Mouse (Mus musculus) hindbrain, embryonic 11.5 days (tissue): ENCODE data around the gene Ube2r2. TPM values are rescaled to one million over a fixed set of nuclear protein-coding genes. Genes with fewer than 3 reads are reported as not detected.

ENCODE experiments used
- ATAC-seq: fragments of 200-750 bp; cut with Nextera tagmentation; 2 replicates; pipeline ENCODE4 v1.8.0; 2017; ENCODE audit warnings: mild to moderate bottlenecking, moderate TSS enrichment, moderate library complexity; ENCODE audit not compliant: low FRiP score
- DNase-seq: peaks from one replicate; pipeline ENCODE4 v3.0.0-alpha.2; 2015; ENCODE audit warnings: low spot score
- H3K27ac ChIP-seq: fragments of 300-500 bp; sonication (generic); 2 replicates; pipeline ENCODE4 v1.5.1; 2014; ENCODE audit warnings: mild to moderate bottlenecking, low read depth, low read length
- H3K27me3 ChIP-seq: fragments of 300-500 bp; sonication (generic); 2 replicates; pipeline ENCODE4 v1.6.1; 2014; ENCODE audit warnings: mild to moderate bottlenecking, low read length, moderate library complexity, mixed read lengths; ENCODE audit not compliant: control insufficient read depth, insufficient read depth
- H3K36me3 ChIP-seq: fragments of 300-500 bp; sonication (generic); 2 replicates; pipeline ENCODE4 v1.6.1; 2014; ENCODE audit warnings: mild to moderate bottlenecking, low read length, moderate library complexity, mixed read lengths; ENCODE audit not compliant: control insufficient read depth, insufficient read depth
- H3K4me1 ChIP-seq: fragments of 300-500 bp; sonication (generic); replicated peaks from 2 replicates; pipeline ENCODE4 v1.6.1; 2014; ENCODE audit warnings: low read length, mixed read lengths; ENCODE audit not compliant: control insufficient read depth, insufficient read depth
- H3K4me2 ChIP-seq: fragments of 300-500 bp; sonication (generic); replicated peaks from 2 replicates; pipeline ENCODE4 v1.6.1; 2014; ENCODE audit warnings: mild to moderate bottlenecking, low read depth, low read length
- H3K4me3 ChIP-seq: fragments of 300-500 bp; sonication (generic); 2 replicates; pipeline ENCODE4 v1.5.1; 2014; ENCODE audit warnings: low read depth, low read length
- H3K9ac ChIP-seq: fragments of 300-500 bp; sonication (generic); 2 replicates; pipeline ENCODE4 v1.6.1; 2014; ENCODE audit warnings: low read depth, low read length
- H3K9me3 ChIP-seq: fragments of 300-500 bp; sonication (generic); 2 replicates; pipeline ENCODE4 v1.6.1; 2016; ENCODE audit warnings: low read length; ENCODE audit not compliant: control insufficient read depth
- WGBS: fragments of 180-500 bp; shearing (Covaris S2); extraction: QIAGEN DNeasy Blood & Tissue Kit; methylation state at CpG from one replicate; pipeline ENCODE4 v1.1.7; 2014; 5-methylcytosine and 5-hydroxymethylcytosine counted together
- polyA plus RNA-seq: library from polyadenylated mRNA; unstranded; fragments of >200 nt; fragmentation: Nextera tagmentation; extraction: Ambion mirVana; gene quantifications from 2 replicates; pipeline ENCODE4 v1.2.1, GENCODE M21; 2014

Ube2r2 gene
- polyA plus RNA-seq, result 100 and 107 TPM in 2 replicates

DNA sequence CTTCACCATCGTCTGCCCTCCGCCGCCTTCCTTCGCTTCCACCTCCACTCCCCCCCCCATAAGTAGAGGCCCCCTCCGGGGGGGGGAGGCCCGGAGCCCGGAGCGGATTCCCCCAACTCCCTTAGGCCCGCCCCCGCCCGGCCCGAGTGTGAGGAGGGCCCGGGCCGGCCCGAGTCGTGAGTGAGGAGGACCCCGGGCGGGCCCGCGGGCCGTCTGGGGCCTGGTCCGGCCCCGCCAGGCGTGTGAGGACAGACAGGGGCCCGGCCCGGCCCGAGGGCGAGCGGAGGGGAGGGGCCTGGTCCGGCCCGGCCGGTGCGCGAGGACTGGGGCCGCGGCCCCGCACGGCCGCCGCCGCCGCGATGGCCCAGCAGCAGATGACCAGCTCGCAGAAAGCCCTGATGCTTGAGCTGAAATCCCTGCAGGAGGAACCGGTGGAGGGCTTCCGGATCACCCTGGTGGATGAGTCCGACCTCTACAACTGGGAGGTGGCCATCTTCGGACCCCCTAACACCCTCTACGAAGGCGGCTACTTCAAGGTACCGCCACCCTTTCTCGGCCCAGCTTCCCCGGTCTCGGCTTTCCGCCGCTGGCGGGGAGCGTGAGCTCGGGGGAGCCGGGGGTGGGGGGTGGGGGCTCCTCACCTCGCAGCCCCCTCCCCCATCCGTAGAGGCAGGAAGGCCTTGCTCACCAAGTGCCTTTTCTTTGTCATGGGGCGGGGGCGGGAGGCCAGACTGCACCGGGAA lies at the start of gene Ube2r2:
Gene Ube2r2, plus strand, starts transcription at position 33 of the 743 bp plus-strand sequence.
- Histone ChIP-seq H3K4me1 (no peaks in the 10 kb centered on the region), H3K36me3 (no peaks in the 10 kb centered on the region), H3K4me3 (peak within 1 kb of the TSS; percentile 93), H3K27ac (peak within 1 kb of the TSS; percentile 100), H3K9ac (peak within 1 kb of the TSS; percentile 99), H3K9me3 (no peaks in the 10 kb centered on the region), H3K27me3 (no peaks in the 10 kb centered on the region), H3K4me2 (peak within 1 kb of the TSS; percentile 61)
- 1% methylated on average over 44 of the region's 65 CpGs for WGBS
- DNase-seq (peak; percentile 79), ATAC-seq (peak; percentile 84)

DNA sequence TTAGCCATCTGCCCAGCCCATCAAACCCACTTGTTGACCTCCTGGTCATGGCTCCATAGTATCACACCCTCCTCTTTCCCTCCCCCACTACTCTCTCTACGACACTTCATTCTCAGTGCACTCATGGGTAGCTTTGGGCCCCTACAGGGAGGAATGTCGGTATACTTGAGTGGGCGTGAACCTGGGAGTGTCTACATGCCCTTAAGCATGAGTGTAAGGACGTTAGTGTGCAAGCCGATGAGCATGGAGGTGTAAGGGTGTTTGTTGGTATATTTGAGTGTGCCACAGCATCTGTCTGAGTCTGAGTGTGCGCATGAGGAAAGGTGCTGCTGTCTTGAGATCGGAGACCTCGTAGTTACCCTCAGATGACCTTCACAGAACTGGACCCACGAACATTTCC lies 48.6 kb upstream of the Ube2r2 start:
- Histone ChIP-seq H3K9ac (no peak overlapping the region), H3K4me1 (no peaks in the 10 kb centered on the region), H3K4me3 (no peak overlapping the region), H3K9me3 (no peaks in the 10 kb centered on the region), H3K4me2 (no peak overlapping the region), H3K27me3 (no peaks in the 10 kb centered on the region), H3K27ac (no peak overlapping the region), H3K36me3 (no peaks in the 10 kb centered on the region)
- ATAC-seq, result no peak
- DNase-seq, result no peak
- WGBS, result 78% methylated on average over 9 of the region's 9 CpGs

DNA sequence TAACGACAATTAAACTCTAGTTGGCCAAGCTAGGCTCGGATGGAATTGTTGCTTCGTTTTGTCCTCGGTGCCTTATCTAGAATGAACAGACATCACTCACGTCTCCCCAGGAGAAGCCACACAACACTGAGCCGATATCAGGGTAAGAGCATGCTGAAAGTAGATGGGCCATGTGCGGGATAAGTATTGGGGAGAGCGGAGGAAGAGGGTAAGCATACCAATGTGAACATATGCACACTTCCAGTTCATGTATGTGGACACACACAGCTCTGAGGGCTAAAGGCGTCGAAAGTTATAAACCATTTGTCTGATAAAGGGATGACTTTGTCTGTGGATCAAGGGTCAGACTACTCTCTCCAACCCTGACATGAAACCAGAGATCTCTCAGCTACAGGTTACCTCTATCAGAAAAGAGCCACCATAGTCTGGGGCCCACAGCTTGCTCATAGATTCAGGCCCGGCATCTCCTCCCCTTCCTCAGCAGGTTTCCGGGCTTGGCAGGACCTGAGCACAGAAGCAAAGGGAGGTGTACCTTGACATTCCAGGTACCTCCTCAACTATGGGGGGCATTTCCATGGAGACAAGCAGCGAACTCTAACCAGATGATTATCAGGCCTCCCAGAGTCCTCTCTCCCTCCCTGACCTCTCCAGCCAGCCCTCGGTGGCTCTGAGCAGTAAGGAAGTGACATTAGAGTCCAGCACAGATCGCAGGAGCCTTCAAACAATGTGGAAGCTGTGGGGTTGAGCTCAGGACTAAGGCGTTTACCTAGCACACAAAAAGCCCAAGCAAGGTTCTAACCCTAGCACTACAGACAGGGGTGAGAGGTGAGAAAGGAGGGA lies 47.9 kb upstream of the Ube2r2 start:
- ATAC-seq, result no peak
- Histone ChIP-seq H3K9ac (no peak overlapping the region), H3K27me3 (no peaks in the 10 kb centered on the region), H3K4me1 (no peaks in the 10 kb centered on the region), H3K4me2 (no peak overlapping the region), H3K27ac (no peak overlapping the region), H3K9me3 (no peaks in the 10 kb centered on the region), H3K36me3 (no peaks in the 10 kb centered on the region), H3K4me3 (no peak overlapping the region)
- no peak for DNase-seq
- 86% methylated on average over 16 of the region's 16 CpGs for WGBS

DNA sequence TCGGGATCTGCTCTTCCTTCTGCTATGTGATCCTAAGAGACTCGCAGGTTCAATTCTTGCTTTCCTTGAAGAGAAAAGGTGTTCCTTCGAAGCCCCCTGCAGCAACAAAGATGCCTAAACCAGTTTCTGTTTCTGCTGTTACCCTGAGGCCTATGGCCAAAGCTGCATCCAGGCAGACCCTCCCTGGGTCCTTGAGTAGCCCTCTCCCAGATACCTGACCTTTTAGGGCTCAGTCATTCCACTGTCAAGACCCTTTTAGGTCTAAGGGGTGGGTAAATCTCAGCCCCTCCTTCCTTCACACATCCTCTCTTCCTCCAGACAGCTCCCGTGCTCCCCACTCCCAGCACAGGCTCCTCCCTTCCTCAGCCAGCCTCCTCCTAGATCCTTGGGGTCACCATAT lies 46.4 kb upstream of the Ube2r2 start:
- Histone ChIP-seq H3K9me3 (no peaks in the 10 kb centered on the region), H3K4me1 (no peaks in the 10 kb centered on the region), H3K27me3 (no peaks in the 10 kb centered on the region), H3K4me3 (no peak overlapping the region), H3K36me3 (no peaks in the 10 kb centered on the region), H3K27ac (no peak overlapping the region), H3K4me2 (no peak overlapping the region), H3K9ac (no peak overlapping the region)
- DNase-seq, result no peak
- WGBS, result 79% methylated on average over 4 of the region's 4 CpGs
- ATAC-seq, result no peak

DNA sequence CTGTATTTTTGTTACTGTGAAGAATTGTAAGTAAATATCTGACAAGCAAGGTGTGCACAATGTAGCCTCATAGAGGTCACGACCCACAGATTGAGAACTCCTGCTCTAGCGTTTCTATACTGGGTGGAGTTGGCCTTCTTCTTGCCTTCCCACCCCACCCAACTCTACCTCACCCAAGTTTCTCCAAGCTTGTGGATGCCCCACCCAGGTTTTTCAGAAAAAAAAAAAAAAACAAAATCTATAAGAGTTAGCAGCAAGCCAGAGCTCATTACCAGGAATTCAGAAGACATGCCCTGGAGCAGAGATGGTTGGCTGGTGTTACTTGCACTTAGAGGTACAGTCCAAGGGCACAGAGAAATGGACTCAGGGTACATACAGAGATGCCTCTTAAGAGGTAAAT lies 45.8 kb upstream of the Ube2r2 start:
- Histone ChIP-seq H3K9ac (no peak overlapping the region), H3K36me3 (no peaks in the 10 kb centered on the region), H3K4me1 (no peaks in the 10 kb centered on the region), H3K27me3 (no peaks in the 10 kb centered on the region), H3K9me3 (no peaks in the 10 kb centered on the region), H3K4me3 (no peak overlapping the region), H3K27ac (no peak overlapping the region), H3K4me2 (no peak overlapping the region)
- no peak for DNase-seq
- ATAC-seq, result no peak
- 72% methylated on average over 2 of the region's 2 CpGs for WGBS

DNA sequence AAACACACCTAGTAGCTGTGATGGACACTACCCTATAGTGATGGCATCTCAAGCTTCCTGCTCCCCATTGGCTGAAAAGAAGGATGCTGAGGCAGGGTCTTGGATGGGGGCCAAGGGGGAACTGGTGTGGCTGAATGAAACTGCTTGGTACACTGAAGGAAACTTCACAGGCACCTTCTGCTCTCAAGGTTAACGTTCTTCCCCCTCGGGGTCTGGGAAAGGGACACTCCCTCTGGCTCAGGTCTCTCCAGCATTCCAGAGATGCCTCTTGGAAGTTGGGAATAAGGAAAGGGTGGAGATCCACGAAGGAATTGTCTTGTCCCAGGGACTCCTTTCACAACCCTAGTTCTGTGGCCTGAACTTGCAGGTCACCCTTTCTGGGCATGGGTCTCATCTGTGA lies 44.2 kb upstream of the Ube2r2 start:
- Histone ChIP-seq H3K4me3 (no peak overlapping the region), H3K4me2 (no peak overlapping the region), H3K36me3 (no peaks in the 10 kb centered on the region), H3K27me3 (no peaks in the 10 kb centered on the region; the same call in 1 of the 2 replicates), H3K9me3 (no peaks in the 10 kb centered on the region), H3K9ac (no peak overlapping the region), H3K4me1 (no peaks in the 10 kb centered on the region), H3K27ac (no peak overlapping the region)
- 70% methylated on average over 3 of the region's 3 CpGs for WGBS
- ATAC-seq (no peak), DNase-seq (no peak)

DNA sequence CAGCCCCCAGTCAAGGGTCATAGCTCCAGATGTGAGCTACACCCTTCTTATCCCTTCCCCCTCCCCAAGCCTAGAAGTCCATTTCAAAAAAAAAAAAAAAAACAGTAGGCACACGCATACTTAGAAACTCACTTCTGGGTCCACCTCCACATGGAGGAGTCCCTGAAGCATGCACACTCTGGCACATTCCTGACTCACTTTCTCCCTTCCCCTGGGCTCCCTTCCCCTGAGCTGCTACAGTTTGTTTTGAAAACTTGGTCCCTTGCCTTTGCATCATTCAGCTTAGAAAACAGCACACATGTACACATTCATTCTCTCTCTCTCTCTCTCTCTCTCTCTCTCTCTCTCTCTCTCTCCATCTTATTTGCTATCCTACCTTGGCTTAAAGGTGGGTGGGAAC lies 42.6 kb upstream of the Ube2r2 start:
- H3K27me3 ChIP-seq, result peaks cover 13% of the 10 kb centered on the region; the same call in 1 of the 2 replicates
- no peak overlapping the region for H3K4me3 ChIP-seq
- no peaks in the 10 kb centered on the region for H3K36me3 ChIP-seq
- no peaks in the 10 kb centered on the region for H3K9me3 ChIP-seq
- H3K4me2 ChIP-seq, result no peak overlapping the region
- no peak for ATAC-seq
- H3K27ac ChIP-seq, result no peak overlapping the region
- 64% methylated on average over 1 of the region's 1 CpGs for WGBS
- no peaks in the 10 kb centered on the region for H3K4me1 ChIP-seq
- H3K9ac ChIP-seq, result no peak overlapping the region
- DNase-seq, result no peak

DNA sequence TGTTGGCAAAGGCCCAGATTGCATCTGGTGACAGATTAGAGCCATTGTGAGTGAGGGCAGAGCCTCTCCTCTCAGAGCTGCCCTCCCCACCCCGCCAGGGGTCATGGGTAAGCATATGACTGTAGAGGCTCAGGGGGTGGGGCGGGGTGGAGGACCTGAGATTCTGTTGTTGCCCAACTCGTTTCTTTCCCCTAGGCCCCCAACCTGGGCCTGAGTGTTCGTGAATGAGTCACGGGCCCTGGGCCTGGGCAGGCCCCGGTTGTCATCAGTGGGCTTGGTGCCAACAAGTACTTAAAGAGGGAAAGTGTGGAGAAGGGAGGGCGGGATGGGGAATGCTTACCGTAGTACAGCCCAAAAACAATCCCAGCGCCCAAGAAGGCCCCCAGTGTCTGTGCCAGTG lies 41.2 kb upstream of the Ube2r2 start:
- H3K36me3 ChIP-seq, result no peaks in the 10 kb centered on the region
- no peak overlapping the region for H3K9ac ChIP-seq
- H3K9me3 ChIP-seq, result no peaks in the 10 kb centered on the region
- no peak for ATAC-seq
- H3K27ac ChIP-seq, result no peak overlapping the region
- H3K4me2 ChIP-seq, result no peak overlapping the region
- no peaks in the 10 kb centered on the region; the same call in 1 of the 2 replicates for H3K4me1 ChIP-seq
- WGBS, result 84% methylated on average over 9 of the region's 9 CpGs
- DNase-seq, result no peak
- no peak overlapping the region for H3K4me3 ChIP-seq
- H3K27me3 ChIP-seq, result peaks cover 13% of the 10 kb centered on the region; the same call in 1 of the 2 replicates
